Mouse (Mus musculus): ENCODE data around the gene 2410015M20Rik. TPM values are rescaled to one million over a fixed set of nuclear protein-coding genes. Genes with fewer than 3 reads are reported as not detected.

Gene 2410015M20Rik
- total and polyA plus RNA-seq, 2 experiments from 2014 or later = 72.8 to 196 TPM

DNA sequence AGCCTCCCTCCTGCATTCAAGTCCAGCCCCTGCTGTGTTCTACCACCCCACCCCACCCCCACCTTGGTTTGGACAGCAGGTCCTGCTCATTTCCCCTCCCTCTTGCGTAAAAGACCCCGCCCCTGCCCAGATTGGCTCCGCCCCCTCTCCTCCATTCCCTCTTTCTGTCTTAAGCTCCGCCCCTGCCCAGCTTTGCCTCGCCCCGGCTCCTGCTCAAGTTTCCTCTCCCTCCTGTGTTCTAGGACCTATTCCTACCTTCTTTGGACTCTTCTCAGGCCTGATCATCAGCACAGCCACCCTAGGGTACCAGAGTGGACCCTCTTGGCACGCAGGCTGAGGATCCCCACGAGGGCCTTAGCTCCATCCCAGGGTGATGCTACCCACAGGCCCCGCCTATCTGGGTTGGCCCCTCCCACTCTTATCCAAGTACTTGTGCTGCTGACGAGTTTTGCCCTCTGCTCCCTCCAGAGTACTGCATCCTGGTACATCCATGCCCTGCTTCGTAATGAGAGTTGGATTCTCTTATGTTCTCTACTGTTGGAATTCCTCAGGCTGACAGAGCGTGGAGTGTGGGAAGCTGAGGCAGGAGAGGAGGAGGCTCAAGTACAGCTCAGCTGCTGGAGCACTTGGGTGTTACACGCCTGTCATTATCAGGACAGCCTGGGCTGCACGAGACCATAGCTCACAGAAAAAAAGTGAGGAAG, 2.4 kb upstream of the 2410015M20Rik start:
- ATAC-seq (ENCODE audit: low FRiP score) = no peak
- no peak overlapping the region for H3K27ac ChIP-seq (ENCODE audit: low read depth, low read length)
- TF ChIP-seq CTCF (IDR thresholded peaks at IDR 0.05) = no peak
- no peak overlapping the region for H3K4me3 ChIP-seq (ENCODE audit: low read depth, low read length)
- WGBS = 19% methylated on average over 14 of the region's 14 CpGs
- peaks cover 33% of the 10 kb centered on the region for H3K36me3 ChIP-seq (ENCODE audit: insufficient read depth, low read length)
- peaks cover 15% of the 10 kb centered on the region for H3K4me1 ChIP-seq (ENCODE audit: insufficient read depth, low read length)
- no peak for DNase-seq (ENCODE audit: low spot score)
- H3K9me3 ChIP-seq (ENCODE audit: low read length) = no peaks in the 10 kb centered on the region
- no peak overlapping the region for H3K4me2 ChIP-seq (ENCODE audit: low read depth, low read length, poor library complexity, severe bottlenecking)
- no peaks in the 10 kb centered on the region for H3K27me3 ChIP-seq (ENCODE audit: insufficient read depth, low read length)
- H3K9ac ChIP-seq (replicated peaks; ENCODE audit: low read length, poor library complexity, severe bottlenecking) = no peak overlapping the region

DNA sequence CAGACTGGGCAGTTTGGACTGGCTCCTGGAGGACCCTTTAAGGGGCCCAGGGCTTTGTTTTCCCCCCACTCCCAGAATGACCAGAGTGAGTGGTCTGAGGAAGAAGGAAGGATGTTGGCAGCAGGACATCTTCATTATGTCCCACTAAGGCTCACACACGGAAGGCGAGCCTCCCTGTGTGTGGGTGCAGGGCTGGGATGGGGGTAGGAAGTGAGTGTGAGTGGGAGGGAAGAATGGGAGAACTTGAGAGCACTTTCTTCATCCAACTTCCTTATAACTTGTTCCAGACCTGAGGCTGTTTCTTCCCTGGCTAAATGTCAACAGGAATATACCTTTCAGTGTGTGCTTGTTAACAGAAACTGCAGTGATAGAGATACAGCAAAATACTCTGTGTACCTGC, 1.8 kb upstream of the 2410015M20Rik start:
- peaks cover 15% of the 10 kb centered on the region for H3K4me1 ChIP-seq (ENCODE audit: insufficient read depth, low read length)
- ATAC-seq (ENCODE audit: low FRiP score) = no peak

DNA sequence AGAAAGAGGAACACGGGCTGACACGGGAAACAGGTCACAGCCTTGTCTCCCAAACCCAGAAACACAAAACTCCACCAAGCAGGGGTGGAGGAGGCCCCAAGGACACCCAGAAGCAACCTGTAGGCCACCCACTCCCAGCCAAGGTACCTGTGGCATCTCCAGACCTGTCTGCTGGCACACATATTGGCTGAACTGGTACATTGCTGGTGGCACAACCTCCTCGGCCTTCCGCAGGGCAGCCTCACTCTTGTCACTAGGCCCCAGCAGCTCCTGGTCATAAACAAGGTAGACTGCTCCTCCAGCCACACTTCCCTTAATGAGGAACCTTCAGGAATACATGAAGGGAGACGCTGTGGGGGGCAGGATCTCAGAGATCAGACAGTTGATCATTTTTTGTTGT, 872 bp downstream of the 2410015M20Rik start:
- DNase-seq (ENCODE audit: low spot score) = no peak
- Histone ChIP-seq H3K27me3 (ENCODE audit: insufficient read depth, low read length) (no peaks in the 10 kb centered on the region), H3K4me3 (ENCODE audit: low read depth, low read length) (peak overlapping the region; percentile 58), H3K4me2 (ENCODE audit: low read depth, low read length, poor library complexity, severe bottlenecking) (peak overlapping the region; percentile 81), H3K9me3 (ENCODE audit: low read length) (no peaks in the 10 kb centered on the region), H3K4me1 (ENCODE audit: insufficient read depth, low read length) (peaks cover 10% of the 10 kb centered on the region), H3K36me3 (ENCODE audit: insufficient read depth, low read length) (peaks cover 36% of the 10 kb centered on the region), H3K9ac (replicated peaks; ENCODE audit: low read length, poor library complexity, severe bottlenecking) (peak overlapping the region; percentile 74), H3K27ac (ENCODE audit: low read depth, low read length) (peak overlapping the region; percentile 84)
- WGBS = 63% methylated on average over 5 of the region's 5 CpGs
- TF ChIP-seq CTCF (IDR thresholded peaks at IDR 0.05) = no peak
- no peak for ATAC-seq (ENCODE audit: low FRiP score)

More for the DNA sequence above, 1.8 kb upstream of the 2410015M20Rik start:
- TF ChIP-seq CTCF (IDR thresholded peaks at IDR 0.05) = no peak
- Histone ChIP-seq H3K9me3 (ENCODE audit: low read length) (no peaks in the 10 kb centered on the region), H3K27ac (ENCODE audit: low read depth, low read length) (no peak overlapping the region), H3K4me2 (ENCODE audit: low read depth, low read length, poor library complexity, severe bottlenecking) (no peak overlapping the region), H3K27me3 (ENCODE audit: insufficient read depth, low read length) (no peaks in the 10 kb centered on the region), H3K36me3 (ENCODE audit: insufficient read depth, low read length) (peaks cover 35% of the 10 kb centered on the region), H3K9ac (replicated peaks; ENCODE audit: low read length, poor library complexity, severe bottlenecking) (no peak overlapping the region), H3K4me3 (ENCODE audit: low read depth, low read length) (no peak overlapping the region)
- DNase-seq (ENCODE audit: low spot score) = no peak
- WGBS = 64% methylated on average over 2 of the region's 2 CpGs

DNA sequence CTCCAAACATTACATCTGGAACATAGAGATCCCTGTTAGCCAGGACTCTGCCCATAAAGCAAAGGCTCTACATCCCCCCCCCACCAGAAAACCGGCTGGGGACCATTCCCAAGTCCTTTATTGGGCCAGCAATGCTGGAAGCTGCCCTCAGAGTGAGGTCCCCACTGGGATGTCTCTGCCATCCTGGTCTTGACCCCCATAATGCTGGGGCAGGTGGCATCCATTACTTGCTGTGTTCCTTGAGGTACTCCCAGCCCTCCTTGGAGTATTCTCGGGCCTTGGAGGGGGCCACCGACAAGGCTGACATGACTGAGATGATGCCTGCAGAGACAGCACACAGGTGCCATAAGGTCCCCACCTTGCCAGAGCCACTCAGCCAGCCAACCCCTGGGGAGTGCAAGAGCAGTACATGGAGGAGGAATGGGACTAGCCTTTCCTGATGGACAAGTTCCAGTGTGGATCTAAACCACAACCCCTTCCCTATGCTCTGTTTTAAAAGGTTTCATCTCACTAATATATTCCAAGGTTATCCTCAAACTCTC, 2.0 kb downstream of the 2410015M20Rik start:
- DNase-seq (ENCODE audit: low spot score) (no peak), ATAC-seq (ENCODE audit: low FRiP score) (no peak)
- no peak overlapping the region for H3K4me2 ChIP-seq (ENCODE audit: low read depth, low read length, poor library complexity, severe bottlenecking)
- WGBS = 78% methylated on average over 3 of the region's 3 CpGs
- peaks cover 10% of the 10 kb centered on the region for H3K4me1 ChIP-seq (ENCODE audit: insufficient read depth, low read length)
- H3K9ac ChIP-seq (replicated peaks; ENCODE audit: low read length, poor library complexity, severe bottlenecking) = no peak overlapping the region
- TF ChIP-seq CTCF (IDR thresholded peaks at IDR 0.05) = no peak
- H3K27ac ChIP-seq (ENCODE audit: low read depth, low read length) = 0 out of 2 replicates have a peak overlapping the region, but pooled peaks have one; percentile 38
- H3K9me3 ChIP-seq (ENCODE audit: low read length) = no peaks in the 10 kb centered on the region
- H3K27me3 ChIP-seq (ENCODE audit: insufficient read depth, low read length) = no peaks in the 10 kb centered on the region
- H3K4me3 ChIP-seq (ENCODE audit: low read depth, low read length) = no peak overlapping the region
- peaks cover 47% of the 10 kb centered on the region for H3K36me3 ChIP-seq (ENCODE audit: insufficient read depth, low read length)

DNA sequence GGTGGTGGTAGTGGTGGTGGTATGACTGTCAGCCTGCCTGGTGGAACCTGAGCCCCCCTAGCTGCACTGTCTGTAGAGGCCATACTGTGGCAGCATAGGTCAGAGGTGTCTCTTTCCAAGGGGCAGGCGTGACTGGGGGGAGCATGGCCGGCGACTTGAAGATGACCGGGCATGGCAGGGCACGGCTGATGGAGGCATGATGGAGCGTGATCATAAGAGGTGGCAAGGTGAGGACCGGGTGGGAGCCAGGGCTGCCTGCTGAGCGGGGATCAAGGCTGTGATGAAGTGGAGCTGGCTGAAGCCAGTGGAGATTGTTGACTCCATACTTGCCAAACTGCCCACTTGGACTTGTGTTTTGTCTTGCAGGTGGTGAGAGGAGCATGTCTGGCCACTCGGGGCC, 4.1 kb downstream of the 2410015M20Rik start:
- Histone ChIP-seq H3K9me3 (ENCODE audit: low read length) (no peaks in the 10 kb centered on the region), H3K27ac (ENCODE audit: low read depth, low read length) (no peak overlapping the region), H3K4me2 (ENCODE audit: low read depth, low read length, poor library complexity, severe bottlenecking) (no peak overlapping the region), H3K4me1 (ENCODE audit: insufficient read depth, low read length) (peaks cover 7% of the 10 kb centered on the region), H3K9ac (replicated peaks; ENCODE audit: low read length, poor library complexity, severe bottlenecking) (no peak overlapping the region), H3K4me3 (ENCODE audit: low read depth, low read length) (no peak overlapping the region), H3K36me3 (ENCODE audit: insufficient read depth, low read length) (peaks cover 65% of the 10 kb centered on the region), H3K27me3 (ENCODE audit: insufficient read depth, low read length) (no peaks in the 10 kb centered on the region)
- ATAC-seq (ENCODE audit: low FRiP score) = no peak
- 85% methylated on average over 9 of the region's 9 CpGs for WGBS
- no peak for DNase-seq (ENCODE audit: low spot score)
- TF ChIP-seq CTCF (IDR thresholded peaks at IDR 0.05) = no peak

DNA sequence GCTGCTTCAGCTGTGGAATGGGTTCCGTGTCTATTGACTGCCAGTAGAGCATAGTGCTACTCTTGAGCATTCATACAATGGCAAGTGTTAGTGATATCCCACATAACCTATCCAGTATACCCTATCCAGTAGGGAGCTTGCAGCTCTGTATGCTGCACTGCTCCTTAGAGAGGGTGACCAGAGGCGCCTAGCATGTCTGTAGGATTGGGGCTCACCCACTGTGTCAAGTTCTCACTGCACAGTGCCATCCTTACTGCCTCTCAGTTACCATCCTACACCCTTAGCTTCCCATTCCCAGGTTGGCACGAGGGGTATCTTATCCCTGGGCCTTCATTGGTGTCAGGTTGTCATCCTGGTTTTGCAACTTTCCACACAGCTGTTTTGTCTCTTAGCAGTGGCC, 5.1 kb downstream of the 2410015M20Rik start:
- Histone ChIP-seq H3K9me3 (ENCODE audit: low read length) (no peaks in the 10 kb centered on the region), H3K9ac (replicated peaks; ENCODE audit: low read length, poor library complexity, severe bottlenecking) (no peak overlapping the region), H3K4me1 (ENCODE audit: insufficient read depth, low read length) (peaks cover 5% of the 10 kb centered on the region), H3K27ac (ENCODE audit: low read depth, low read length) (no peak overlapping the region), H3K27me3 (ENCODE audit: insufficient read depth, low read length) (no peaks in the 10 kb centered on the region), H3K4me2 (ENCODE audit: low read depth, low read length, poor library complexity, severe bottlenecking) (no peak overlapping the region), H3K36me3 (ENCODE audit: insufficient read depth, low read length) (peaks cover 75% of the 10 kb centered on the region), H3K4me3 (ENCODE audit: low read depth, low read length) (no peak overlapping the region)
- TF ChIP-seq CTCF (IDR thresholded peaks at IDR 0.05) = no peak
- 94% methylated on average over 3 of the region's 3 CpGs for WGBS
- ATAC-seq (ENCODE audit: low FRiP score) (no peak), DNase-seq (ENCODE audit: low spot score) (no peak)
